Mouse (Mus musculus) intestine, postnatal 0 days (tissue): Measurements from ENCODE around the gene Chrm3. TPM values are rescaled to one million over a fixed set of nuclear protein-coding genes. Genes with fewer than 3 reads are reported as not detected.

Source experiments
- ATAC-seq: fragments of 200-750 bp; cut with Nextera tagmentation; 2 replicates; pipeline ENCODE4 v1.8.0; 2017; ENCODE audit warnings: mild to moderate bottlenecking, moderate TSS enrichment, moderate library complexity
- H3K27ac ChIP-seq: fragments of 300-500 bp; sonication (generic); 2 replicates; pipeline ENCODE4 v1.5.1; 2014; ENCODE audit warnings: mild to moderate bottlenecking, low read depth, low read length, moderate library complexity
- H3K27me3 ChIP-seq: fragments of 300-500 bp; sonication (generic); replicated peaks from 2 replicates; pipeline ENCODE4 v1.6.1; 2014; ENCODE audit warnings: low read length, mixed read lengths; ENCODE audit not compliant: control insufficient read depth, insufficient read depth
- H3K36me3 ChIP-seq: fragments of 300-500 bp; sonication (generic); 2 replicates; pipeline ENCODE4 v1.6.1; 2014; ENCODE audit warnings: mild to moderate bottlenecking, moderate library complexity; ENCODE audit not compliant: control insufficient read depth, insufficient read depth
- H3K4me1 ChIP-seq: fragments of 300-500 bp; sonication (generic); replicated peaks from 2 replicates; pipeline ENCODE4 v1.6.1; 2014; ENCODE audit warnings: antibody characterized with exemption, low read length, mixed read lengths; ENCODE audit not compliant: control insufficient read depth, insufficient read depth
- H3K4me2 ChIP-seq: fragments of 300-500 bp; sonication (generic); replicated peaks from 2 replicates; pipeline ENCODE4 v1.6.1; 2014; ENCODE audit warnings: low read depth, mild to moderate bottlenecking, moderate library complexity
- H3K4me3 ChIP-seq: fragments of 300-500 bp; sonication (generic); 2 replicates; pipeline ENCODE4 v1.5.1; 2014; ENCODE audit warnings: low read depth, low read length
- H3K9ac ChIP-seq: fragments of 300-500 bp; sonication (generic); 2 replicates; pipeline ENCODE4 v1.6.1; 2014; ENCODE audit warnings: mild to moderate bottlenecking, low read depth, low read length
- H3K9me3 ChIP-seq: fragments of 300-500 bp; sonication (generic); 2 replicates; pipeline ENCODE4 v1.6.1; 2016; ENCODE audit warnings: mixed run types; ENCODE audit not compliant: control insufficient read depth
- CTCF ChIP-seq: sonication (generic); IDR thresholded peaks from 2 replicates; pipeline ENCODE4 v1.5.1; 2016; ENCODE audit warnings: low read depth, mild to moderate bottlenecking, control low read depth, antibody characterized with exemption, moderate library complexity
- WGBS: fragments of 180-500 bp; shearing (Covaris S2); extraction: QIAGEN DNeasy Blood & Tissue Kit; methylation state at CpG from one replicate; pipeline ENCODE4 v1.1.7; 2014; 5-methylcytosine and 5-hydroxymethylcytosine counted together
- polyA plus RNA-seq: library from polyadenylated mRNA; unstranded; fragments of >200 nt; fragmentation: Nextera tagmentation; extraction: Ambion mirVana; gene quantifications from 2 replicates; pipeline ENCODE4 v1.2.1, GENCODE M21; 2015

Gene Chrm3
- polyA plus RNA-seq, 1 experiment from 2014 or later = 0.53 TPM

DNA sequence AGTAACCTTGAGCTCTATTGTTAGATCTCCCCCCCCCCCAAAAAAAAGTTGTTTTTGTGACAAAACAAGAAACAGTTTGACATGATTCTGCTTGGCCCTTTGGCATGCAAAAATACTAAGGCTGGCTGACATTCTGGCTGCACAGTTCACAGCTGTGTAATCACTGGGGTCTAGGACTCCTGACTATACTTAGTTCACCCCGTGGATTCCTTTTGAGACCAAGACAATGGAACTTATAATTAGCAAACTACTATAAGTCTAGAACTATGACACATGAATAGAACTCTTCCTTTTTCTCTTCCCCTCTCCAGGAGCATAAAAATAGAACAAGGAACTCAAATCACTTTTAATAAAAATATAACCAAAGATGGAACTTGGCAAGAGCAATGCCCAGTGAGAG lies 251.1 kb downstream of the Chrm3 start:
- Histone ChIP-seq H3K27me3 (no peaks in the 10 kb centered on the region), H3K9me3 (no peaks in the 10 kb centered on the region), H3K4me3 (no peak overlapping the region), H3K4me2 (no peak overlapping the region), H3K9ac (no peak overlapping the region), H3K27ac (no peak overlapping the region), H3K36me3 (no peaks in the 10 kb centered on the region), H3K4me1 (no peaks in the 10 kb centered on the region)
- TF ChIP-seq CTCF = no peak
- 53% methylated on average over 1 of the region's 1 CpGs for WGBS
- no peak for ATAC-seq

GRCm38 (mm10) chr13:10107331-10107730 lies 253.3 kb downstream of the Chrm3 start:
- Histone ChIP-seq H3K36me3 (no peaks in the 10 kb centered on the region), H3K4me1 (no peaks in the 10 kb centered on the region), H3K9me3 (no peaks in the 10 kb centered on the region), H3K27me3 (no peaks in the 10 kb centered on the region), H3K27ac (no peak overlapping the region), H3K9ac (no peak overlapping the region), H3K4me3 (no peak overlapping the region), H3K4me2 (no peak overlapping the region)
- no peak for ATAC-seq
- no peak for TF ChIP-seq CTCF
- WGBS = 85% methylated on average over 7 of the region's 7 CpGs

GRCm38 (mm10) chr13:10090778-10091177 lies 269.9 kb downstream of the Chrm3 start:
- Histone ChIP-seq H3K36me3 (no peaks in the 10 kb centered on the region), H3K9ac (no peak overlapping the region), H3K4me2 (no peak overlapping the region), H3K9me3 (no peaks in the 10 kb centered on the region), H3K27ac (no peak overlapping the region), H3K27me3 (no peaks in the 10 kb centered on the region), H3K4me3 (no peak overlapping the region), H3K4me1 (no peaks in the 10 kb centered on the region)
- TF ChIP-seq CTCF = no peak
- WGBS = 77% methylated on average over 4 of the region's 4 CpGs
- ATAC-seq = no peak

DNA sequence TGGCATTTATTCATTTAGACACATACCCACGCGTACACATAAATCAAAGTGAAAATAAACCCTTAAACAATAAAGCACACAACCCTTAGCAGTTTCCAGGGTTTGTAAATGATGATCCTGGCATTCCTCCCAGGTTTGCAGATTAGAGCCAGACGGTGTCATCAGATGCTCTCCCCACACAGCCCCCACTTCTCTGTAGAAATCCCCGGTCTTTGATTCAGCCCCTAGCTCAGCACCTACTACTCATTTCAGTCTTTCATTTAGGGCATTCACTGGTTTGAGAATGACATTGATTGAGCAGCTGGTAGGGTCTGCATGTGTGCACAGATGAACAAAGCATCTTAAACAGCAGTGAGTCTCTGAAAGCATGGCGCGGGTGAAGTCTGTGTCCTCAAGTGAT lies 274.3 kb downstream of the Chrm3 start:
- Histone ChIP-seq H3K4me3 (no peak overlapping the region), H3K9ac (no peak overlapping the region), H3K4me1 (no peaks in the 10 kb centered on the region), H3K27ac (no peak overlapping the region), H3K9me3 (no peaks in the 10 kb centered on the region), H3K4me2 (no peak overlapping the region), H3K36me3 (no peaks in the 10 kb centered on the region), H3K27me3 (no peaks in the 10 kb centered on the region)
- 81% methylated on average over 6 of the region's 6 CpGs for WGBS
- no peak for ATAC-seq
- no peak for TF ChIP-seq CTCF

GRCm38 (mm10) chr13:10081896-10082426 lies 278.7 kb downstream of the Chrm3 start:
- no peak overlapping the region for H3K4me2 ChIP-seq
- no peaks in the 10 kb centered on the region for H3K9me3 ChIP-seq
- no peak overlapping the region for H3K9ac ChIP-seq
- H3K4me3 ChIP-seq = no peak overlapping the region
- ATAC-seq = no peak
- no peaks in the 10 kb centered on the region for H3K27me3 ChIP-seq
- no peak overlapping the region for H3K27ac ChIP-seq
- H3K4me1 ChIP-seq = no peaks in the 10 kb centered on the region
- 70% methylated on average over 6 of the region's 6 CpGs for WGBS
- no peak for TF ChIP-seq CTCF
- no peaks in the 10 kb centered on the region for H3K36me3 ChIP-seq

DNA sequence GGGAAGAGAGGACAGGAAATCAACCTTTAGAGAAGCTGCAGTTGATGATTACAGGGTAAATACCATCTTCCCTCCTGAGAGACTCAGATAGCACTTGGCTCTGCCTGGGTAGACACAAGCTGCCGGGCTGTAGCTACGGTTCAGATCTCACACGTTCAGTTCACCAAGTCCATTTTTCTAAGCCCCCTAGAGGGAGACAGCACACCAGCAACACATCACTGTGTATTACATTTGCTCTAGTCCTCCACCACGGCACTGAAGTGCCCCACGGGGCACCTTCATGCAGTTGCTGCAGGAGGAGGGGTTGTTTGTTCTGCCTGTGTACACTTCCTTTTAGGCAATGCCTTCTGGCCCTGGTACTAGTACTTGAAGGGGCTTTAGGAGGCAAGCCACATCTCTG lies 289.5 kb downstream of the Chrm3 start:
- Histone ChIP-seq H3K9ac (no peak overlapping the region), H3K4me2 (no peak overlapping the region), H3K36me3 (no peaks in the 10 kb centered on the region), H3K9me3 (no peaks in the 10 kb centered on the region), H3K4me3 (no peak overlapping the region), H3K27ac (no peak overlapping the region), H3K4me1 (no peaks in the 10 kb centered on the region), H3K27me3 (no peaks in the 10 kb centered on the region)
- ATAC-seq = no peak
- peak; percentile 74 for TF ChIP-seq CTCF
- 15% methylated on average over 5 of the region's 5 CpGs for WGBS
